Mouse (Mus musculus): ENCODE measurements around the gene Esr1. TPM values are rescaled to one million over a fixed set of nuclear protein-coding genes. Genes with fewer than 3 reads are reported as not detected.

Gene Esr1
- total RNA-seq, 2 experiments from 2014 or later, result 2.3 to 3.4 TPM

GRCm38 (mm10) chr10:4780926-4781325 is 169.5 kb downstream of the Esr1 start:
- intact Hi-C loops (cut with DNase I), result no loop called here
- DNase-seq (ENCODE audit: low spot score in 2 of 2), result no peak

DNA sequence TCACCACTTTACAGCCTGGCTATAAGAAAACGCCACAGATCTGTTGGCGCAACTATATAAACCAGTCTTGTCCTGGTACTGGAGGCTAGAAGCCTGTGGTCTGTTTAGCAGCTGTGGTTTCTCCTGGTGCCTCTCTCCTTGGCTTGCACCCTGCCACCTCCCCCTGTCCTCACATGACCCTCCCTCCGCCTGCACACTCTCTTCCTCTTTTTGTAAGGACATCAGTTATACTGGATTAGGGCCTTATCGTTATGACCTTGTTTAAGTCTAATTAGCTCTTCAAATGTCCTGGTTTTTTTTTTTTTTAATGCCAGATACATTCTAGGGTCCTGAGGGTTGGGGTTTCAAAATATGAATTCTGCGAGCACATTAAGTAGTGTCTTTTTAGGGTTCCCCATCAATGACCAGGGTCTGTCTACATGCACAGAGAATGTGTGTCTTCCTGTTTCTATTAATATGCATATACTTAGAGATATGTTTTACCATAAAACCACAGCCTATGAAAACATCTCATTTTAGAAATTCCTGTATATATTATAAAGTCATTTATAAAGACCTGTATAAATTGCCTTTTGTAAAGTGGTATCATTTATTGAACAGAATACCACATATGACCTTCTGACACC is 175.7 kb downstream of the Esr1 start:
- DNase-seq (ENCODE audit: low spot score in 2 of 2), result no peak
- intact Hi-C loops (cut with DNase I), result no loop called here

DNA sequence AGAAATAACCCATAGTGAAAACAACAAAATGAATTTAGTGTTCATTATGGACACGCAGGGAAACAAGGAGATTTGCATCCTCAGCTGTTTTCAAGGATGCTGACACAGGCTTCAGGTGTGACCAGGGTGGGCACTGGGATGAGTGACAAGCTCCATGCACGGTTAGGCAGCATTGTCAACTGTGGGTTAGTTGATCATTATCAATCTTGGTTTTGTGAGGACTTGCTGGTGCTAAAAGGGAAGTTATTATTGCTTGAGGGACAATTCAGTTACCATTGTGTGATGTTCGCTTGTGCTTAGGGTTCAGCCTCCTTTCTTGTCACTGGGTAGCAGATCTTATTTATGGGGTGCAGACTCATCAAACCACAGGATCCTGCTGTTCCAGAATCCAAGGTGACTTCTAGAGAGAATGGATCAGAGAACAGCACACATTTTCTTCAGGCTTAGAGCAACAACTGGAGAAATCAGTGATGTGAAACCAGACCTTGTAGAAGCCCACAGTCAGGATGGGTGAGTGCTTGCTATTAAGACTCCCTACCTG is 186.9 kb downstream of the Esr1 start:
- intact Hi-C loops (cut with DNase I), result no loop called here
- no peak for DNase-seq (ENCODE audit: low spot score in 2 of 2)

- DNase-seq (ENCODE audit: low spot score in 2 of 2), result no peak
- intact Hi-C loops (cut with DNase I), result no loop called here
Observed at GRCm38 (mm10) chr10:4824366-4824765, 213.0 kb downstream of the Esr1 start.

GRCm38 (mm10) chr10:4830592-4830991 is 219.2 kb downstream of the Esr1 start:
- no peak for DNase-seq (ENCODE audit: low spot score in 2 of 2)
- intact Hi-C loops (cut with DNase I), result no loop called here

DNA sequence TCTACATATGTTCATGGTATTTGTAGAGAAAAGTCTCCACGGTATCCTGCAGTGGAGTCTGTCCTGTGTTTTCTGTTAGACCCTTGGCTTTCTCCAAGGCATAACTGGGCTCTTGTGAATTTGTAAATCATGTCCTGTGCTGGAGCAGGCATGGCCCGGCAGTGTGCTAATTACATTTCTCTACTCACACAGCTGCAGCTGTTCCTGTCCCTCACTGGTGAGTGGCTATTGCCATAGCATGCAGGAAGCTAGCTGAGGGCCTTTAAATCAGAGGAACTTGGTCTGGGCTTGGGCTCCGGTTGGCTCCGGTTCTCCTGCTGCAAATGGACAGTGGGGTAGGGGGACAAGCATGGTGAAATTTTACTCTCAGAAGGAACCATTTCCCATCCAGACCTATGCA is 226.7 kb downstream of the Esr1 start:
- no peak for DNase-seq (ENCODE audit: low spot score in 2 of 2)

DNA sequence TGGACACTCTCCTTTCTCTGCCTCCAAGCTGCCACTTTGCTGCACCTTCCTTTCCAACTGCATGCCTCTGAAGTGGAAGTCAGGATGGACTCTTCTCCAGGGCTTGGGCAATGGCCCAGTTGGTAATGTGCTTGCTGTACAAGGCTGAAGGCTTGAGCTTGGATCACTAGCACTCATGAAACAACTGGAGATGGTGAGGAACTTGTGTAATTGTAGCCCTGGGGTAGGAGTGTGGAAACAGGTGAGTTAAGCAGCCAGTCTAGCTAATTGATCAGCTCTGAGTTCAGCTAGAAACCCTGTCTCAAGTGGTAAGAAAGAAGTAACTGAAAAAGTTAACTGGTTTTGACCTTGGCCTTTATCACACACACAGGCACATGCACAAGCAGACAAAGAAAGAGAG is 229.6 kb downstream of the Esr1 start:
- intact Hi-C loops (cut with DNase I), result no loop called here
- no peak for DNase-seq (ENCODE audit: low spot score in 2 of 2)

More for the DNA sequence above, 226.7 kb downstream of the Esr1 start:
- intact Hi-C loops (cut with DNase I), result no loop called here

DNA sequence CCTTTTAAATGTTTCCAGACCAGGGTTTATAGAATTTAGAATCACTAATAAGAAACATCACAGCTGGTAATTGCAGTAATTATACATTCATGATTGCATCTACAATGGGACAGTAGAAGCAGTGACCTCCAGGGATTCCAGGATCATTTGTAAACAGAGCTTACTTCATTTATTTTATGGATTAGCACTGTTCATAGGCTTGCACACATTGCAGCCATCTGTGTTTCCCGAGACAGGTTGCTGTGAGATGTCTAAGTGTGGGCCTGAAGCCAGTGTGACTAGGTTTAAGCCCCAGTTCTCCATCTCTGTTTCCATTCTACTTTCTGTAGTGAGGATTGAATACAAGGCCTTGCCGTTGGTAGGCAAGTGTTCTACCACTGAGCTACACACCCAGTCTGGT is 236.1 kb downstream of the Esr1 start:
- no peak for DNase-seq (ENCODE audit: low spot score in 2 of 2)

DNA sequence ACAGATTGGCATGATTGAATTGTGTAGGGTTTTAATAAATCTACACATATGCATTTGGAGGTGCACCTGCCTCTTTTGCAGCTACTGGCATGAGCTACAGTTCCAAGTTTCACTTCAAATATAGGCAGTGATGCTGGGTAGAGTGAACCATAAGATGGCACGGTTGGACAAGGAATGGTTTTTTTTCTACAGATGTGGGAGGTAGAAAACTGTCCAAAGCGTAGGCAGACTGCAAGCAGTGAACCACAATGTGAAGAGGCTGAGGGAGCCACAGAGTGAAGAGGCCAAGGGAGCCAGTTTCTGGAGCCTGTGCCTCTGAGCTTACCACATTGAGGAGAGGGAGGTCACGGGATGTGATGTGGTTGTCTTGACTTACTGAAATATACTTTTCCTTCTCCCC is 238.5 kb downstream of the Esr1 start:
- DNase-seq (ENCODE audit: low spot score in 2 of 2), result peak; percentile 10 to 15
- intact Hi-C loops (cut with DNase I), result no loop called here

More for the DNA sequence above, 236.1 kb downstream of the Esr1 start:
- intact Hi-C loops (cut with DNase I), result no loop called here

DNA sequence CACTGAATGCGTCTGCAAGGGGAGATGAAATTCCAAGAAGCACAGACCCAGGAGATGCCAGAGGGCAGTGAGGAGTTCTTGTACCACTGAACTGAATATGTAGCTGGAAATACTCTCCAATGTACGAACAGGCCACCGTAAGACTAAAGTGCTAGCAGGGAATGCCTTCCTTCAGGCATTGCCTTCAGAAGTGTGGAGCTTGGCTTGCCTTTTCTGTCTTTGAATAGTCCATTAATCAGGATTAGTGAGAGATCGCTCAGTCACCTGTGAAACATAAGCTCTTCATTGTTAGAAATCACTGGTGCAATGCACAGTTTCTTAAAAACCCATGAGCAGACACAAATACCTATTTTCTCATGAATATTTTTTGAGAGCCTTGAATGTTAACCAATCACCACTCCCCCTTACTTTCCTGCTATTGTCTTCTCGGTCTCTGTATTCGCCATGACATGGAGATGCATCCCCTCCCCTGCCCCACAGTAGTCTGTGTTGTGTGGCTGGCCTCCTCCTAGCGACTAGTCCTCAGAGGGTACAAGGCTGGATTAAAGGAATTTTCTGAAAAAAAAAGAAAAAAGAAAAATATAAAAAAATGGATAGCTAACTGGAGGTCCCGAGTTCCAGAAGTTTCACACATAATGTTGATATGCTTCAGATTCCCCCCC is 263.8 kb downstream of the Esr1 start:
- intact Hi-C loops (cut with DNase I), result no loop called here
- no peak for DNase-seq (ENCODE audit: low spot score in 2 of 2)

- intact Hi-C loops (cut with DNase I), result no loop called here
- DNase-seq (ENCODE audit: low spot score in 2 of 2), result no peak
Observed at GRCm38 (mm10) chr10:4881391-4881790, 270.0 kb downstream of the Esr1 start.

DNA sequence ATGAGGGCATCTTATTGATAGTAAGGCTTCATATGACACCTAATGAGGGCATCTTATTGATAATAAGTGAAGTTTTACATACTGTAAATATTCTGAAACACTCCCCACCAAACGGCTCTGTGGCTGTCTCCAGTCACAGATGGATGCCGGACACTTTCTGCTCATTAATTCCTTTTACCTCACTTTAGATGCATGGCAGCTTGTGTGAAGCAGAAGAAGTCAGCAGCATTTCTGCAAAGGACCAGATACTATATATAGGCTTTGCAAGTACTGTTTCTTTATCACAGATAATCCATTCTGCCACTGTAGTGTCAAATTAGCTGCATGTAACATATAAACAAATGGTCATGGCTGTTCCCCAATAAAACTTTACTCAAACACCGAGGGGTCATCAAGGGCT is 274.1 kb downstream of the Esr1 start:
- DNase-seq (ENCODE audit: low spot score in 2 of 2), result no peak
- intact Hi-C loops (cut with DNase I), result no loop called here

GRCm38 (mm10) chr10:4885961-4886360 is 274.6 kb downstream of the Esr1 start:
- DNase-seq (ENCODE audit: low spot score in 2 of 2), result no peak
- intact Hi-C loops (cut with DNase I), result no loop called here

- no peak for DNase-seq (ENCODE audit: low spot score in 2 of 2)
- intact Hi-C loops (cut with DNase I), result no loop called here
Observed at GRCm38 (mm10) chr10:4893475-4893874, 282.1 kb downstream of the Esr1 start.

GRCm38 (mm10) chr10:4897789-4898188 is 286.4 kb downstream of the Esr1 start:
- intact Hi-C loops (cut with DNase I), result no loop called here
- no peak for DNase-seq (ENCODE audit: low spot score in 2 of 2)

DNA sequence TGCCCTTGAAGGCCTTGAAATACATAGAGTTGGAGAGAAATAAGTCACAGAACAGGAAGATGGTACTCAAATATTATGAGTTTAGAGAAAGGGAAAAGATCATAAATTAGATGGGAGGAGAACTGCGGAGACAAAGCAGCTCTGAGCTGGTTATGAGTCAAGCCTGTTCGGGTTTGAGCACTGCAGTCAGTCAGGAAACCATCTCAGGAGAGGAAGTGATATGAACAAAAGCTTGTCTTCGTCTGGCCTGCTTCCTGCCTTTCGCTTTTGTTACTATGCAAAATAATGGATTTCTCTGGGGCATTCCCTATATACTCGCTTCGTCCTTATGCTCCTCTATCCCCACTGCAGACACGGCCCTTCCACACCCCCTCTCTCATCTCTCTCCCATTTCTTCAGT is 288.9 kb downstream of the Esr1 start:
- no peak for DNase-seq (ENCODE audit: low spot score in 2 of 2)
- intact Hi-C loops (cut with DNase I), result no loop called here

DNA sequence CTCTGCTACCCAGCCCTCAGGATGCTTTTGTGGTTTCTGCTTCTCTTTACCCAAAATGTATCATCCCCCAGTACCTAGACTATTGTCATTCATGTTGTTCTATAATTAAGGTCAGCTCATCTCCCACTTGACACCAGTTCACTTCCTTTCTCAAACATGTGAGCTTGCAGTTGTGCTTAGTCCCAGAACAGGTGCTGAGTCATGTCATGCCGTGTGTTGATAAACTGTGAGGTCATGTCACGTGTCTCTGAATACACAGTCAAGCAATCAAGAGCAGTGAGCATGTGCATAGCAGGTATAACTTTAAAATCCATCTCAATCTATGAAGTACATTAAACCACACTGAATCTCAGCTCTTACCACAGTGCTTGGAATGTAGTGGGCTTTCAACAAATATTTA is 297.9 kb downstream of the Esr1 start:
- no peak for DNase-seq (ENCODE audit: low spot score in 2 of 2)
- intact Hi-C loops (cut with DNase I), result no loop called here

GRCm38 (mm10) chr10:4910451-4910850 is 299.1 kb downstream of the Esr1 start:
- intact Hi-C loops (cut with DNase I), result no loop called here
- DNase-seq (ENCODE audit: low spot score in 2 of 2), result no peak

GRCm38 (mm10) chr10:4919046-4919445 is 307.7 kb downstream of the Esr1 start:
- DNase-seq (ENCODE audit: low spot score in 2 of 2), result no peak
- intact Hi-C loops (cut with DNase I), result no loop called here

DNA sequence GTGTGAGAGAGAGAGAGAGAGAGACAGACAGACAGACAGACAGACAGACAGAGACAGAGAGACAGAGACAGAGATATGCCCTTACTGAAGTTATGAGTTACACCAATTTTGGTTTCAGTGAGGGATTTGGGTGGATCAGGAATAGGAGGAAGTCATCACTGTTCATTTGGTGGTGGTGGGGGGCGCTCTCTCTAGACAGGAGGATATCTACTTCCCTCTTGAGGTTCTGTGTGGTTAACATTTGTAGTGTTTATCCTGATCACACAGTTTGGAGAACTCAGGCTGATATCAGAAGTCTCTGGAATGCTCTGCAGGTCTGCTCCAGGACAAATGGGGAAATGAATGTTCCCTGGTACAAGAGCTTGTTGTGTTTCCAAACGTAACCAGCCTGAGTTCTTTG is 312.2 kb downstream of the Esr1 start:
- DNase-seq (ENCODE audit: low spot score in 2 of 2), result no peak
- intact Hi-C loops (cut with DNase I), result no loop called here

- DNase-seq (ENCODE audit: low spot score in 2 of 2), result peak; percentile 9 to 11
- intact Hi-C loops (cut with DNase I), result no loop called here
Observed at GRCm38 (mm10) chr10:4924391-4924790, 313.0 kb downstream of the Esr1 start.
